Mouse (Mus musculus) thymus, postnatal 25 days (tissue): ENCODE measurements at regions not wholly inside any gene's neighbourhood (a gene's known extent, or its start where the extent isn't known, plus 50 kb on each side); places are given as distances from the start of the nearest gene placed in this dataset.

ENCODE experiments used
- DNase-seq: peaks from one replicate; pipeline ENCODE4 v3.0.0; 2022

GRCm38 (mm10) chr9:83326437-83327086 is 114.4 kb downstream of the Lca5 start:
- no peak for DNase-seq

- no peak for DNase-seq
Measured at GRCm38 (mm10) chr9:83325910-83326309, 115.0 kb downstream of the Lca5 start.

- DNase-seq: peak; percentile 2
Measured at GRCm38 (mm10) chr9:83324336-83324735, 116.6 kb downstream of the Lca5 start.

GRCm38 (mm10) chr9:83322991-83323583 is 117.8 kb downstream of the Lca5 start:
- DNase-seq: no peak

- DNase-seq: no peak
Measured at GRCm38 (mm10) chr9:83321793-83322192, 119.1 kb downstream of the Lca5 start.

GRCm38 (mm10) chr9:83320834-83321233 is 120.1 kb downstream of the Lca5 start:
- no peak for DNase-seq

- no peak for DNase-seq
Measured at GRCm38 (mm10) chr9:83316818-83317162, 124.1 kb downstream of the Lca5 start.

- no peak for DNase-seq
Measured at GRCm38 (mm10) chr9:83315941-83316817, 124.7 kb downstream of the Lca5 start.

GRCm38 (mm10) chr9:83308771-83309170 is 132.2 kb downstream of the Lca5 start:
- DNase-seq: no peak

GRCm38 (mm10) chr9:83308092-83308491 is 132.8 kb downstream of the Lca5 start:
- no peak for DNase-seq

GRCm38 (mm10) chr9:83307349-83307938 is 133.5 kb downstream of the Lca5 start:
- DNase-seq: no peak

GRCm38 (mm10) chr9:83304925-83305324 is 136.0 kb downstream of the Lca5 start:
- DNase-seq: no peak

- no peak for DNase-seq
Measured at GRCm38 (mm10) chr9:83300500-83300899, 140.4 kb downstream of the Lca5 start.

GRCm38 (mm10) chr9:83300044-83300443 is 140.9 kb downstream of the Lca5 start:
- no peak for DNase-seq

GRCm38 (mm10) chr9:83299623-83300022 is 141.3 kb downstream of the Lca5 start:
- no peak for DNase-seq

GRCm38 (mm10) chr9:83295453-83295852 is 145.5 kb downstream of the Lca5 start:
- no peak for DNase-seq

- DNase-seq: no peak
Measured at GRCm38 (mm10) chr9:83294441-83294840, 146.5 kb downstream of the Lca5 start.

- DNase-seq: no peak
Measured at GRCm38 (mm10) chr9:83284097-83284496, 137.6 kb upstream of the Hmgn3 start.

- no peak for DNase-seq
Measured at GRCm38 (mm10) chr9:83283662-83284061, 137.2 kb upstream of the Hmgn3 start.

- DNase-seq: no peak
Measured at GRCm38 (mm10) chr9:83283249-83283648, 136.8 kb upstream of the Hmgn3 start.

GRCm38 (mm10) chr9:83277791-83278190 is 131.3 kb upstream of the Hmgn3 start:
- DNase-seq: peak; percentile 36

- DNase-seq: no peak
Measured at GRCm38 (mm10) chr9:83277356-83277755, 130.9 kb upstream of the Hmgn3 start.

GRCm38 (mm10) chr9:83276291-83276690 is 129.8 kb upstream of the Hmgn3 start:
- DNase-seq: no peak
